7 mouse cellular contexts compared by ENCODE assay signal in the genomic region with DNA sequence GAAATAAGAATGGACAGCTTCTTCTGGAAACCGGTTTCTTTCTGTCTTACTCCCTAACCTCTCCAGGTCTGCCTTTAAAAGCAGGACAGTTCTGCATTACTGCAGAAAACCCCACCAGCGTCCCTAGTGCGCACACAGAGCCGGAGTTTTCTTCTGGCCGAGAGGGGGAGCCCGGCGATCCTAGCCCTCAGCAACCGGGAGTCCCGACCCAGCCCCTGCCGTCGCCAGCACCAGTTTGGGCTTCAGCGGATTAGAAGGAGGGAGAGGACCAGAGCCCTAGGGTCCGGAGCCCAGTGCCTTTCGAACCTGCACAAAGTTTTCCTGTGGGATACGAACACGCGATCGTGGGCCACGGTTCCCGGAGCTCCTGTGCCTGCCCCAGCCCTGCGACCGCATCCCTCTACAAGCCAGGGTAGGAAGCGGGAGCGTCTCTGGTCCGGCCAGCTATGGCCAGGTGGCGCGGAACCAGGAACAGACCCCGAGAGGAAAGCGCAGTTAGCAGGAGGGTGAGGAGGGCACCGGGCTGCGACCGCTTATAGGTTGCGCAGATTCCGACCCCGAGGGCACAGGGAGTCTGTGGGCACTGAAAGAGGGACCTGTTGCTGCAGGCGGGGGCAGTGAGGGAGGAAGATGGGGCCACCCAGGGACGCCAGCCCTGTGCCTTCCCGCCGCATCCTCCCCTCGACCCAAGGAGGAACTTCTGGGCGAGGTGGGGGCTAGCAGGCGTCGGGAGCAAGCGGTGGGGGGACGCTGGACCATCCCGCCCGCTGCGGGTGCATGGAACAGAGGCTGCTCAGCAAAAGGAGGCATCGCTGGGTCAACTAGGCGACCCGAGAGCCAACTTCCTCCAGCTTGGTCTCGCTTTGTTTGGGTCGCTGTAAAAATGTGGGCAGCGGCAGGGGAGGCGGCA. TPM values are rescaled to one million over a fixed set of nuclear protein-coding genes. Genes with fewer than 3 reads are reported as not detected.
DNase-seq lines count a peak whose midpoint lies in the region; ATAC-seq and TF ChIP-seq lines count a peak whose summit lies in the region.

A gene (plus strand): TSS at position 51 of the 910 bp plus-strand sequence.

- no peak for TF ChIP-seq CTCF in bone marrow, adult 2 months (IDR thresholded peaks at IDR 0.05; ENCODE audit: control insufficient read depth, insufficient read depth, low read length)
- 0 out of 2 replicates have a peak, but pooled peaks have one; percentile 14 for TF ChIP-seq CTCF in small intestine, adult 2 months (IDR thresholded peaks at IDR 0.05; ENCODE audit: extremely low read depth, insufficient read length, insufficient replicate concordance, low read depth, low read length)

- H3K4me1 ChIP-seq in bone marrow, adult 2 months (ENCODE audit: control insufficient read depth, insufficient read depth, low read length) = no peaks in the 10 kb centered on the region
- no peaks in the 10 kb centered on the region for H3K4me1 ChIP-seq in embryonic facial prominence, embryonic 11.5 days (ENCODE audit: control insufficient read depth, insufficient read depth, low read length)
- H3K4me1 ChIP-seq in limb, embryonic 11.5 days (ENCODE audit: control insufficient read depth, insufficient read depth, low read length) = peaks cover 3% of the 10 kb centered on the region; the same call in 1 of the 2 replicates
- peaks cover 12% of the 10 kb centered on the region for H3K4me1 ChIP-seq in midbrain, embryonic 11.5 days (ENCODE audit: control insufficient read depth, insufficient read depth, low read length)
- no peaks in the 10 kb centered on the region for H3K4me1 ChIP-seq in small intestine, adult 2 months (ENCODE audit: control insufficient read depth, insufficient read depth, insufficient read length, low read length)

- H3K27ac ChIP-seq in bone marrow, adult 2 months (ENCODE audit: control insufficient read depth, insufficient read depth, low read depth, low read length, poor library complexity) = peak within 1 kb of the TSS; percentile 10; the same call in 1 of the 2 replicates
- H3K27ac ChIP-seq in embryonic facial prominence, embryonic 11.5 days (replicated peaks; ENCODE audit: low read depth, low read length) = peak within 1 kb of the TSS; percentile 82
- peak within 1 kb of the TSS; percentile 93 for H3K27ac ChIP-seq in limb, embryonic 11.5 days (replicated peaks; ENCODE audit: low read depth, low read length)
- peak within 1 kb of the TSS; percentile 40; the same call in 1 of the 2 replicates for H3K27ac ChIP-seq in midbrain, embryonic 11.5 days (ENCODE audit: low read depth, low read length)
- peak within 1 kb of the TSS; percentile 52 for H3K27ac ChIP-seq in small intestine, adult 2 months (ENCODE audit: insufficient read depth, low read depth, low read length)

- no peaks in the 10 kb centered on the region for H3K27me3 ChIP-seq in embryonic facial prominence, embryonic 11.5 days (ENCODE audit: control insufficient read depth, insufficient read depth, low read length)
- H3K27me3 ChIP-seq in limb, embryonic 11.5 days (ENCODE audit: control insufficient read depth, insufficient read depth, low read length) = no peaks in the 10 kb centered on the region
- no peaks in the 10 kb centered on the region for H3K27me3 ChIP-seq in midbrain, embryonic 11.5 days (ENCODE audit: control insufficient read depth, insufficient read depth, low read length)
- H3K27me3 ChIP-seq in small intestine, adult 2 months (ENCODE audit: control insufficient read depth, insufficient read depth, low read length) = no peaks in the 10 kb centered on the region

- peak; percentile 92 for ATAC-seq in embryonic facial prominence, embryonic 11.5 days (replicated peaks; ENCODE audit: insufficient number of reproducible peaks, low FRiP score, low TSS enrichment, low read depth)
- ATAC-seq in limb, embryonic 11.5 days (ENCODE audit: insufficient number of reproducible peaks, low FRiP score, low TSS enrichment, low read depth) = peak; percentile 88
- peak; percentile 89 for ATAC-seq in midbrain, embryonic 11.5 days (ENCODE audit: low FRiP score)

- peak within 1 kb of the TSS; percentile 91 for H3K9ac ChIP-seq in embryonic facial prominence, embryonic 11.5 days (replicated peaks; ENCODE audit: low read length)
- peak within 1 kb of the TSS; percentile 98 for H3K9ac ChIP-seq in limb, embryonic 11.5 days (ENCODE audit: low read length)
- H3K9ac ChIP-seq in midbrain, embryonic 11.5 days (ENCODE audit: low read length) = peak within 1 kb of the TSS; percentile 85

- no peaks in the 10 kb centered on the region for H3K9me3 ChIP-seq in embryonic facial prominence, embryonic 11.5 days (replicated peaks; ENCODE audit: control insufficient read depth, low read length)
- H3K9me3 ChIP-seq in limb, embryonic 11.5 days (ENCODE audit: control insufficient read depth, low read length) = no peaks in the 10 kb centered on the region
- no peaks in the 10 kb centered on the region for H3K9me3 ChIP-seq in midbrain, embryonic 11.5 days (ENCODE audit: control insufficient read depth, low read length)

- TF ChIP-seq POLR2A in bone marrow, adult 2 months (IDR thresholded peaks at IDR 0.05; ENCODE audit: borderline replicate concordance, control insufficient read depth, low read depth, low read length) = no peak
- no peak for TF ChIP-seq POLR2A in small intestine, adult 2 months (IDR thresholded peaks at IDR 0.05; ENCODE audit: low read depth, low read length)

- 1% methylated on average over 55 of the region's 55 CpGs for WGBS in bone marrow, adult 2 months
- WGBS in embryonic facial prominence, embryonic 11.5 days = under 1% methylated on average over 55 of the region's 55 CpGs
- under 1% methylated on average over 54 of the region's 55 CpGs for WGBS in limb, embryonic 11.5 days
- under 1% methylated on average over 55 of the region's 55 CpGs for WGBS in midbrain, embryonic 11.5 days
- WGBS in small intestine, adult 2 months = 1% methylated on average over 55 of the region's 55 CpGs

- peak within 1 kb of the TSS; percentile 82 for H3K4me2 ChIP-seq in embryonic facial prominence, embryonic 11.5 days (ENCODE audit: low read depth, low read length)
- peak within 1 kb of the TSS; percentile 49 for H3K4me2 ChIP-seq in limb, embryonic 11.5 days (ENCODE audit: low read depth, severe bottlenecking)
- H3K4me2 ChIP-seq in midbrain, embryonic 11.5 days = peak within 1 kb of the TSS; percentile 76

- peak; percentile 89 for DNase-seq in embryonic facial prominence, embryonic 11.5 days (ENCODE audit: low spot score)
- peak; percentile 84 to 85 for DNase-seq in heart, adult 18-20 months
- DNase-seq in kidney, adult 18-20 months = peak; percentile 74
- peak; percentile 88 for DNase-seq in limb, embryonic 11.5 days (ENCODE audit: low spot score)
- peak; percentile 97 for DNase-seq in midbrain, embryonic 11.5 days (ENCODE audit: low spot score, missing footprints)

- H3K4me3 ChIP-seq in bone marrow, adult 2 months (replicated peaks; ENCODE audit: control insufficient read depth, low read depth, low read length) = peak within 1 kb of the TSS; percentile 24
- H3K4me3 ChIP-seq in embryonic facial prominence, embryonic 11.5 days (ENCODE audit: low read depth, low read length) = peak within 1 kb of the TSS; percentile 81
- peak within 1 kb of the TSS; percentile 87 for H3K4me3 ChIP-seq in limb, embryonic 11.5 days (ENCODE audit: low read depth, low read length)
- peak within 1 kb of the TSS; percentile 67 for H3K4me3 ChIP-seq in midbrain, embryonic 11.5 days (ENCODE audit: low read depth, low read length)
- H3K4me3 ChIP-seq in small intestine, adult 2 months (ENCODE audit: low read depth, low read length) = peak within 1 kb of the TSS; percentile 62

- no peaks in the 10 kb centered on the region for H3K36me3 ChIP-seq in embryonic facial prominence, embryonic 11.5 days (replicated peaks; ENCODE audit: control insufficient read depth, insufficient read depth, low read depth, low read length)
- no peaks in the 10 kb centered on the region for H3K36me3 ChIP-seq in limb, embryonic 11.5 days (ENCODE audit: control insufficient read depth, insufficient read depth, low read length)
- no peaks in the 10 kb centered on the region for H3K36me3 ChIP-seq in midbrain, embryonic 11.5 days (ENCODE audit: control insufficient read depth, insufficient read depth, low read length)
- H3K36me3 ChIP-seq in small intestine, adult 2 months (ENCODE audit: control insufficient read depth, insufficient read depth, low read length) = no peaks in the 10 kb centered on the region

RNA-seq across cellular contexts. Expression of the gene that starts here (rescaled TPM):
- polyA plus RNA-seq in bone marrow, adult 2 months (2011; ENCODE audit: insufficient read depth, insufficient read length, low replicate concordance, missing spikeins) = 0.65 TPM in 1 of 2 replicates, not detected in the other
- 37.3 and 41.4 TPM in 2 replicates for polyA plus RNA-seq in embryonic facial prominence, embryonic 11.5 days (2014; fragmentation: Nextera tagmentation; extraction: Ambion mirVana)
- 1 to 10 TPM; 3.6 to 5.0 TPM for total RNA-seq in heart, adult 18-20 months (2021)
- polyA plus RNA-seq in limb, embryonic 11.5 days (2014; fragmentation: Nextera tagmentation; extraction: Ambion mirVana) = 47.0 and 47.1 TPM in 2 replicates
- polyA plus RNA-seq in midbrain, embryonic 11.5 days (2014; fragmentation: Nextera tagmentation; extraction: Ambion mirVana) = 29.5 and 35.3 TPM in 2 replicates
- polyA plus RNA-seq in small intestine, adult 2 months (2012; rRNA removed) = 0.51 and 0.67 TPM in 2 replicates

Comparison
In these comparisons a context has a peak if more than half of its experiments do, and no peak if none do; other contexts are left out.
1. Peak in every context shown above with its lines: DNase-seq, ATAC-seq, H3K4me3 ChIP-seq and H3K27ac ChIP-seq.
2. RNA of the gene that starts here (polyA plus RNA-seq): 47.0 to 47.1 TPM in limb, embryonic 11.5 days, 37.3 to 41.4 TPM in embryonic facial prominence, embryonic 11.5 days and 29.5 to 35.3 TPM in midbrain, embryonic 11.5 days; 0.51 to 0.67 TPM in small intestine, adult 2 months and 0.65 TPM in bone marrow, adult 2 months; every median in the first group is over 10 times any median in the second.
3. H3K27ac ChIP-seq: peak in every context shown above with its lines; median percentile 93 in limb, embryonic 11.5 days; 82 in embryonic facial prominence, embryonic 11.5 days; 52 in small intestine, adult 2 months; 40 in midbrain, embryonic 11.5 days; 10 in bone marrow, adult 2 months.
4. H3K4me3 ChIP-seq: peak in every context shown above with its lines; median percentile 87 in limb, embryonic 11.5 days; 81 in embryonic facial prominence, embryonic 11.5 days; 67 in midbrain, embryonic 11.5 days; 62 in small intestine, adult 2 months; 24 in bone marrow, adult 2 months.